Mouse (Mus musculus) CH12.LX (cell line): ENCODE measurements around the gene Tnrc6b. TPM values are rescaled to one million over a fixed set of nuclear protein-coding genes. Genes with fewer than 3 reads are reported as not detected.
"Not testable (repeated sequence)": the region's sequence is repeated elsewhere in the genome, so short reads cannot be mapped to it uniquely, and the experiment has no call there.

ENCODE experiments used
- DNase-seq: peaks from one replicate; pipeline ENCODE4 v3.0.0-alpha.2; 2013; ENCODE audit errors: extremely low read depth
- H3K27ac ChIP-seq: 2 replicates; pipeline ENCODE4 v1.5.1; 2012; ENCODE audit warnings: low read depth, mild to moderate bottlenecking, control low read depth, moderate library complexity; ENCODE audit not compliant: insufficient read depth
- H3K27me3 ChIP-seq: replicated peaks from 2 replicates; pipeline ENCODE3; 2012; ENCODE audit warnings: inconsistent platforms
- H3K36me3 ChIP-seq, 2 experiments: replicated peaks in 1 of 2; 2 replicates each; pipeline versions ENCODE3 to v1.6.1; 2012; ENCODE audit warnings: inconsistent platforms in 1 of 2, low read length in 1 of 2, mild to moderate bottlenecking in 1 of 2, mixed read lengths in 1 of 2, moderate library complexity in 1 of 2; ENCODE audit not compliant: control insufficient read depth in 1 of 2, insufficient read depth in 1 of 2
- H3K4me1 ChIP-seq, 2 experiments: 2 replicates each; pipeline ENCODE4 v1.6.1; 2012; ENCODE audit warnings: inconsistent platforms in 1 of 2, moderate library complexity in 1 of 2; ENCODE audit not compliant: insufficient read depth in 2 of 2, control insufficient read depth in 1 of 2
- H3K4me2 ChIP-seq: 2 replicates; pipeline ENCODE4 v1.6.1; 2012; ENCODE audit warnings: low read depth, mild to moderate bottlenecking, control low read depth; ENCODE audit not compliant: poor library complexity, insufficient read depth, severe bottlenecking
- H3K4me3 ChIP-seq, 3 experiments: fragments of 150-350 bp in 1 of 3; sonication (generic) in 1 of 3; replicated peaks in 1 of 3; 2 replicates each; pipeline versions ENCODE3 to v1.5.1; 2011 to 2012; ENCODE audit warnings: low read depth in 2 of 3, low read length in 2 of 3, mild to moderate bottlenecking in 2 of 3, moderate library complexity in 2 of 3, control low read depth in 1 of 3, improper control_type of control experiment in 1 of 3, inconsistent platforms in 1 of 3, mixed read lengths in 1 of 3; ENCODE audit not compliant: poor library complexity in 1 of 3
- H3K79me2 ChIP-seq: replicated peaks from 2 replicates; pipeline ENCODE4 v1.6.1; 2012; ENCODE audit warnings: mild to moderate bottlenecking, moderate library complexity; ENCODE audit not compliant: control insufficient read depth, poor library complexity, insufficient read depth, severe bottlenecking; ENCODE audit errors: extremely low read depth
- H3K9ac ChIP-seq: 2 replicates; pipeline ENCODE4 v1.6.1; 2012; ENCODE audit warnings: low read depth, mild to moderate bottlenecking, control low read depth, moderate library complexity; ENCODE audit not compliant: insufficient read depth
- H3K9me3 ChIP-seq: replicated peaks from 2 replicates; pipeline ENCODE3; 2012; ENCODE audit warnings: low read length, inconsistent platforms, mixed read lengths
- CTCF ChIP-seq, 2 experiments: IDR thresholded peaks in 1 of 2; conservative IDR thresholded peaks in 1 of 2; 2 replicates each; pipeline ENCODE4 v1.5.1; 2011 to 2012; ENCODE audit warnings: low read depth in 2 of 2, low read length in 2 of 2, improper control_type of control experiment in 1 of 2, inconsistent platforms in 1 of 2, mild to moderate bottlenecking in 1 of 2, moderate library complexity in 1 of 2
- ELF1 ChIP-seq: IDR thresholded peaks from 2 replicates; pipeline ENCODE4 v1.6.1; 2014; ENCODE audit warnings: low read depth, mild to moderate bottlenecking, inconsistent platforms, low read length, improper control_type of control experiment
- ETS1 ChIP-seq: conservative IDR thresholded peaks from 2 replicates; pipeline ENCODE4 v1.6.1; 2012; ENCODE audit warnings: low read depth, mild to moderate bottlenecking, inconsistent platforms, low read length, improper control_type of control experiment, moderate library complexity
- HCFC1 ChIP-seq: IDR thresholded peaks from 2 replicates; pipeline ENCODE4 v1.6.1; 2012; ENCODE audit warnings: low read depth, mild to moderate bottlenecking, inconsistent platforms, low read length, improper control_type of control experiment
- IRF4 ChIP-seq: IDR thresholded peaks from 2 replicates; pipeline ENCODE4 v1.6.1; 2014; ENCODE audit warnings: low read depth, mild to moderate bottlenecking, inconsistent platforms, low read length, improper control_type of control experiment
- JUND ChIP-seq: conservative IDR thresholded peaks from 2 replicates; pipeline ENCODE4 v1.6.1; 2011; ENCODE audit warnings: low read depth, low read length, improper control_type of control experiment
- KAT2A ChIP-seq: IDR thresholded peaks from 2 replicates; pipeline ENCODE4 v1.6.1; 2012; ENCODE audit warnings: low read length, improper control_type of control experiment, inconsistent platforms; ENCODE audit not compliant: insufficient replicate concordance
- MAFK ChIP-seq: IDR thresholded peaks from 2 replicates; pipeline ENCODE4 v1.6.1; 2011; ENCODE audit warnings: low read length, improper control_type of control experiment; ENCODE audit not compliant: insufficient replicate concordance
- MAX ChIP-seq: IDR thresholded peaks from 2 replicates; pipeline ENCODE4 v1.6.1; 2011; ENCODE audit warnings: low read length, improper control_type of control experiment
- MXI1 ChIP-seq: IDR thresholded peaks from 2 replicates; pipeline ENCODE4 v1.6.1; 2011; ENCODE audit warnings: mild to moderate bottlenecking, low read depth, low read length, improper control_type of control experiment
- NELFE ChIP-seq: IDR thresholded peaks from 2 replicates; pipeline ENCODE4 v1.6.1; 2011; ENCODE audit warnings: low read depth, low read length, improper control_type of control experiment
- PAX5 ChIP-seq: IDR thresholded peaks from 2 replicates; pipeline ENCODE4 v1.6.1; 2012; ENCODE audit warnings: low read length, inconsistent platforms, mixed read lengths
- RAD21 ChIP-seq: IDR thresholded peaks from 2 replicates; pipeline ENCODE4 v1.6.1; 2011; ENCODE audit warnings: low read depth, mild to moderate bottlenecking, low read length, improper control_type of control experiment, moderate library complexity
- SIN3A ChIP-seq: IDR thresholded peaks from 2 replicates; pipeline ENCODE4 v1.6.1; 2012; ENCODE audit warnings: low read length, improper control_type of control experiment, inconsistent platforms
- SMC3 ChIP-seq: IDR thresholded peaks from 2 replicates; pipeline ENCODE4 v1.6.1; 2011; ENCODE audit warnings: low read depth, low read length, improper control_type of control experiment
- TBP ChIP-seq: conservative IDR thresholded peaks from 2 replicates; pipeline ENCODE4 v1.6.1; 2011; ENCODE audit warnings: low read depth, low read length, improper control_type of control experiment
- ZKSCAN1 ChIP-seq: IDR thresholded peaks from 2 replicates; pipeline ENCODE4 v1.6.1; 2012; ENCODE audit warnings: low read depth, inconsistent platforms, low read length, improper control_type of control experiment, borderline replicate concordance
- ZMIZ1 ChIP-seq: IDR thresholded peaks from 2 replicates; pipeline ENCODE4 v1.6.1; 2012; ENCODE audit warnings: low read depth, mild to moderate bottlenecking, inconsistent platforms, low read length, improper control_type of control experiment
- ZNF384 ChIP-seq: IDR thresholded peaks from 2 replicates; pipeline ENCODE4 v1.6.1; 2012; ENCODE audit warnings: low read depth, low read length, improper control_type of control experiment, inconsistent platforms
- dilution Hi-C: fragments of 300-500 bp; cut with MboI; formaldehyde crosslinking; loops from 2 replicates; pipeline ENCODE4 v1.14.3; 2020; ENCODE audit warnings: low sequenced_read_pairs; ENCODE audit not compliant: extremely low pct_unique_long_range_greater_than_20kb, extremely low pct_ligation_motif_present
- in situ Hi-C: fragments of 300-500 bp; cut with MboI; formaldehyde crosslinking; loops from 3 replicates; pipeline ENCODE4 v1.14.3; 2019; ENCODE audit warnings: low sequenced_read_pairs, low pct_ligation_motif_present, low pct_unique_long_range_greater_than_20kb, mixed read lengths
- polyA plus RNA-seq: library from polyadenylated mRNA; unstranded; fragments of >175 nt; gene quantifications from 2 replicates; pipeline ENCODE4 v1.2.1, GENCODE M21; 2012; ENCODE audit warnings: low read depth; ENCODE audit not compliant: insufficient read length
- total RNA-seq, 2 experiments: library from RNA; depleted of rRNA; stranded (reverse); fragments of 300-350 nt in 1 of 2; fragments of >200 nt in 1 of 2; gene quantifications; 2 replicates each; pipeline ENCODE4 v1.2.3; 2012 to 2014

Gene Tnrc6b
- total and polyA plus RNA-seq, 3 experiments, result 6.0 to 17.1 (median 16.1) TPM

GRCm38 (mm10) chr15:80735300-80735699 is 24.2 kb downstream of the Tnrc6b start (continued):
- TF ChIP-seq HCFC1, result 0 out of 2 replicates have a peak, but pooled peaks have one; percentile 34
- TF ChIP-seq MAX, result peak; percentile 16; the same call in 1 of the 2 replicates
- TF ChIP-seq ZMIZ1, result 0 out of 2 replicates have a peak, but pooled peaks have one; percentile 28
- no peak for TF ChIP-seq KAT2A
- peak; percentile 98 for TF ChIP-seq IRF4
- TF ChIP-seq RAD21, result no peak
- no peak for TF ChIP-seq PAX5
- TF ChIP-seq ZNF384, result no peak
- TF ChIP-seq SIN3A, result peak; percentile 84
- peak; percentile 96 for TF ChIP-seq JUND
- TF ChIP-seq TBP, result no peak
- no peak for TF ChIP-seq MXI1
- TF ChIP-seq ETS1, result peak; percentile 99
- no peak for TF ChIP-seq NELFE
- TF ChIP-seq ELF1, result peak; percentile 47; the same call in 1 of the 2 replicates
- no peak for TF ChIP-seq SMC3
- TF ChIP-seq MAFK, result 0 out of 2 replicates have a peak, but pooled peaks have one; percentile 30
- TF ChIP-seq ZKSCAN1, result no peak

- dilution Hi-C loops, H3K27me3 ChIP-seq, DNase-seq, H3K36me3 ChIP-seq, H3K9ac ChIP-seq: not testable (repeated sequence)
- Histone ChIP-seq H3K4me2 (peak overlapping the region; percentile 33; the same call in 1 of the 2 replicates), H3K4me3 (peak overlapping the region in 2 of 3 experiments; percentile 38 to 50), H3K27ac (peak overlapping the region; percentile 99)
- 0 out of 2 replicates have a peak, but pooled peaks have one; percentile 7 for TF ChIP-seq MAFK
- TF ChIP-seq TBP, result peak; percentile 90
- TF ChIP-seq CTCF (conservative IDR thresholded peaks at IDR 0.05 in 1 of 2, IDR thresholded peaks at IDR 0.05 in 1 of 2; ENCODE audit: low read depth in 2 of 2, low read length in 2 of 2), result peak in 1 of 2 experiments; percentile 22; a peak in 1 of 4 replicates
- TF ChIP-seq, all 38 proteins: peak for 3; not testable (repeated sequence) for 35
- H3K9me3 ChIP-seq, in situ Hi-C loops: not testable (repeated sequence)
- H3K4me1 ChIP-seq, result peaks cover 32 to 76% of the 10 kb centered on the region in 2 experiments
- peaks cover 24% of the 10 kb centered on the region for H3K79me2 ChIP-seq
Observed at GRCm38 (mm10) chr15:80735708-80736107, 24.6 kb downstream of the Tnrc6b start.
